Mouse (Mus musculus) lung, adult 2 months (tissue): ENCODE measurements at regions not wholly inside any gene's neighbourhood (a gene's known extent, or its start where the extent isn't known, plus 50 kb on each side); places are given as distances from the start of the nearest gene placed in this dataset.

Experiments
- CTCF ChIP-seq: fragments of 200-500 bp; IDR thresholded peaks from 2 replicates; pipeline ENCODE4 v1.5.1; 2011; ENCODE audit warnings: mild to moderate bottlenecking, low read length, control low read depth; ENCODE audit not compliant: insufficient read depth
- POLR2A ChIP-seq: fragments of 200-500 bp; IDR thresholded peaks from 2 replicates; pipeline ENCODE4 v1.6.1; 2011; ENCODE audit warnings: low read depth, mild to moderate bottlenecking, control low read depth, low read length, borderline replicate concordance; ENCODE audit errors: extremely low read depth

GRCm38 (mm10) chr2:78795446-78795845, 72.5 kb upstream of the Ube2e3 start:
- TF ChIP-seq CTCF (no peak), POLR2A (no peak)
